Mouse (Mus musculus): ENCODE data around the gene Gpkow.
"Not testable (repeated sequence)": the region's sequence is repeated elsewhere in the genome, so short reads cannot be mapped to it uniquely, and the experiment has no call there.

Gene Gpkow

GRCm38 (mm10) chrX:7743470-7743869 is 46.5 kb downstream of the Gpkow start:
- DNase-seq (ENCODE audit: extremely low spot score, low read depth, low spot score) = no peak

- no peak for DNase-seq (ENCODE audit: extremely low spot score, low read depth, low spot score)
Observed at GRCm38 (mm10) chrX:7744940-7745339, 48.0 kb downstream of the Gpkow start.

DNA sequence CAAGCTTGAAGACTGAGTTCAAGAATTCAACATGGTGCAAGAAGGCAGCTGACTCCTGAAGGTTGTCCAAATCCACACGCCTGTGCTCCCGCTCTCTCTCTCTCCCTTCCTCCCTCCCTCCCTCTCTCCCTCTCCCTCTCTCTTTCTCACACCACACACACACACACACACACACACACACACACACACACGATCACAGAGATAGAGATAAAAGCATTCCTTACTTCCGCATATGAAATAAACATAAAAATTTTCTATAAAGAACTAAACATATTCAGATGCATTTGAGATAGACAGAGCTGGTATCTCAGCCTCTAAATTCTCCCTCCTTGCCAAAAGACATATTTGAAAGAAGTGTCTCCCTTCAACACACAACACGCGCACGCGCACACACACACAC is 48.5 kb downstream of the Gpkow start:
- no peak for DNase-seq (ENCODE audit: extremely low spot score, low read depth, low spot score)

- DNase-seq (ENCODE audit: extremely low spot score, low read depth, low spot score) = no peak
Observed at GRCm38 (mm10) chrX:7750432-7751116, 53.6 kb downstream of the Gpkow start, which contains the start of gene Ccdc120. TSS of gene Ccdc120 (minus strand) at chrX:7750905.

DNA sequence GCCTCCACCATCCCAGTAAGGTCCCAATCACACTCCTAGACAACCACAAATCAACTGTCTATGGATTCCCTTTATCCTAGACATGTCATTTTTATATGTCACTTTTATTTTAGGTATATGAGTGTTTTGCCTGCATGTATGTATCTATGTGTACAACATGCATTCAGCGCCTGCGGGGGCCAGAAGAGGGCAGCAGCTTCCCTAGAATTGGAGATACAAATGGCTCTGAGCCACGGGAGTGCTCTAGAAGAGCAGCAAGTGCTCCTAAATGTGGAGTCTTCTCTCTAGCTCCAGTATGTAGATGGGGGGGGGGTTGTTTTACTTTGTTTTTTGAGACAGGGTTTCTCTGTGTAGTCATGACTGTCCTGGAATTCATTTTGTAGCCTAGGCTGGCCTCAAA is 56.7 kb downstream of the Gpkow start:
- DNase-seq (ENCODE audit: extremely low spot score, low read depth, low spot score) = not testable (repeated sequence)

Measured in hindlimb bud, embryonic 11.5 days (tissue).